Mouse (Mus musculus) brain, embryonic 14.5 days (tissue): ENCODE results near the gene Bhlha15.

Experiments used
- CTCF ChIP-seq: fragments of 200-500 bp; IDR thresholded peaks from 2 replicates; pipeline ENCODE4 v1.5.1; 2012; ENCODE audit warnings: inconsistent platforms, mild to moderate bottlenecking, moderate library complexity, borderline replicate concordance; ENCODE audit not compliant: insufficient read depth, insufficient read length; ENCODE audit errors: extremely low read depth
- POLR2A ChIP-seq: fragments of 200-500 bp; IDR thresholded peaks from 2 replicates; pipeline ENCODE4 v1.6.1; 2012; ENCODE audit warnings: mild to moderate bottlenecking, inconsistent platforms, borderline replicate concordance; ENCODE audit not compliant: poor library complexity, insufficient read depth, insufficient read length, severe bottlenecking; ENCODE audit errors: extremely low read depth

- TF ChIP-seq CTCF (no peak), POLR2A (peak; percentile 89)
These were observed 33.4 kb downstream of the Bhlha15 start, which contains the start of gene Tecpr1 for GRCm38 (mm10) chr5:144223503-144223862.
